In genomic region chr15:79808658-79809057, GRCm38 (mm10) we compare ENCODE assay signal across 17 mouse cellular contexts. TPM values are rescaled to one million over a fixed set of nuclear protein-coding genes. Genes with fewer than 3 reads are reported as not detected.
DNase-seq lines count a peak whose midpoint lies in the region; ATAC-seq lines count a peak whose summit lies in the region.
"Had no signal": no experiment of that assay in that cellular context is flagged by ENCODE, and none has a peak within 500 bp of the region (broad histone marks: within the 10 kb centered on the region; RNA-seq: fewer than 3 reads in every experiment).

No protein-coding gene starts in this region.

- no peak for ATAC-seq in cerebellum, adult (ENCODE audit: insufficient number of reproducible peaks, low FRiP score, low TSS enrichment)
- ATAC-seq: CD4-positive, CD25-positive, alpha-beta regulatory T cell, adult 4 months; forebrain, embryonic 13.5 days; forebrain, embryonic 16.5 days had no signal

- intact Hi-C loops in left cerebral cortex, postnatal 4 days (cut with DNase I), result no loop called here

- peak; percentile 59 to 60 for DNase-seq in cerebellum, adult 18-20 months
- DNase-seq in left cerebral cortex, postnatal 4 days, result peak; percentile 38
- DNase-seq in left cerebral cortex, adult 8-10 months (ENCODE audit: low spot score in 2 of 2), result no peak
- peak; percentile 63 to 73 for DNase-seq in cerebellum, postnatal 14 days
- no peak for DNase-seq in B cell, adult 2 months
- DNase-seq in layer of hippocampus, adult 8-10 months (ENCODE audit: low spot score in 2 of 2), result no peak
- DNase-seq: adrenal gland, postnatal 25 days; gastrocnemius, postnatal 10 days; gastrocnemius, postnatal 36 days; kidney, adult 11 months had no signal

RNA-seq across cellular contexts. Expression of gene Nptxr, which starts 4.1 kb away (rescaled TPM):
- 100 to 1,000 TPM; 240 to 277 TPM for total RNA-seq in left cerebral cortex, postnatal 4 days (2021)
- total RNA-seq in left cerebral cortex, adult 8-10 months (2022), result 100 to 1,000 TPM; 506 to 553 (median 527) TPM
- total RNA-seq in layer of hippocampus, adult 8-10 months (2022), result 100 to 1,000 TPM; 637 to 711 (median 646) TPM

RNA-seq across cellular contexts. Expression of gene Npcd, which starts 25.4 kb away (rescaled TPM):
- 10 to 100 TPM in 1 of 2 experiments, 1 to 10 TPM in 1; 6.6 to 14.9 TPM for total RNA-seq in left cerebral cortex, postnatal 4 days (2021)
- total RNA-seq in left cerebral cortex, adult 8-10 months (2022), result 10 to 100 TPM; 14.8 to 25.9 (median 19.3) TPM
- 10 to 100 TPM in 2 of 4 experiments, 1 to 10 TPM in 2; 2.8 to 19.9 (median 12.1) TPM for total RNA-seq in layer of hippocampus, adult 8-10 months (2022)
- total RNA-seq: granulocyte monocyte progenitor cell, adult 5-6 weeks; hematopoietic stem cell, adult 5-6 weeks; MEL had no signal

RNA-seq across cellular contexts. Expression of gene Cbx6, which starts 25.8 kb away (rescaled TPM):
- total RNA-seq in left cerebral cortex, postnatal 4 days (2021), result 100 to 1,000 TPM; 105 to 125 TPM
- 100 to 1,000 TPM; 293 to 319 (median 310) TPM for total RNA-seq in left cerebral cortex, adult 8-10 months (2022)
- 100 to 1,000 TPM; 261 to 307 (median 292) TPM for total RNA-seq in layer of hippocampus, adult 8-10 months (2022)

RNA-seq across cellular contexts. Expression of gene Dnal4, which starts 31.0 kb away (rescaled TPM):
- 10 to 100 TPM; 30.4 to 34.4 TPM for total RNA-seq in left cerebral cortex, postnatal 4 days (2021)
- 10 to 100 TPM; 49.3 to 56.8 (median 52.9) TPM for total RNA-seq in left cerebral cortex, adult 8-10 months (2022)
- total RNA-seq in layer of hippocampus, adult 8-10 months (2022), result 10 to 100 TPM; 45.6 to 58.6 (median 54.5) TPM

Comparison
In these comparisons a context has a peak if more than half of its experiments do, and no peak if none do; other contexts are left out.
1. DNase-seq: peak in cerebellum, adult 18-20 months (2 of 2), left cerebral cortex, postnatal 4 days (single experiment) and cerebellum, postnatal 14 days (2 of 2); none in left cerebral cortex, adult 8-10 months (0 of 2), B cell, adult 2 months (0 of 2) and layer of hippocampus, adult 8-10 months (0 of 2).